Mouse (Mus musculus) CD8-positive naive resting alpha-beta T cell, adult 2 months (primary cell): ENCODE results near the gene Fam168b.

Experiments
- DNase-seq, 2 experiments: peaks; one replicate each; pipeline ENCODE4 v3.0.0; 2022; ENCODE audit warnings: low read depth in 2 of 2, low spot score in 2 of 2

The Fam168b gene

DNA sequence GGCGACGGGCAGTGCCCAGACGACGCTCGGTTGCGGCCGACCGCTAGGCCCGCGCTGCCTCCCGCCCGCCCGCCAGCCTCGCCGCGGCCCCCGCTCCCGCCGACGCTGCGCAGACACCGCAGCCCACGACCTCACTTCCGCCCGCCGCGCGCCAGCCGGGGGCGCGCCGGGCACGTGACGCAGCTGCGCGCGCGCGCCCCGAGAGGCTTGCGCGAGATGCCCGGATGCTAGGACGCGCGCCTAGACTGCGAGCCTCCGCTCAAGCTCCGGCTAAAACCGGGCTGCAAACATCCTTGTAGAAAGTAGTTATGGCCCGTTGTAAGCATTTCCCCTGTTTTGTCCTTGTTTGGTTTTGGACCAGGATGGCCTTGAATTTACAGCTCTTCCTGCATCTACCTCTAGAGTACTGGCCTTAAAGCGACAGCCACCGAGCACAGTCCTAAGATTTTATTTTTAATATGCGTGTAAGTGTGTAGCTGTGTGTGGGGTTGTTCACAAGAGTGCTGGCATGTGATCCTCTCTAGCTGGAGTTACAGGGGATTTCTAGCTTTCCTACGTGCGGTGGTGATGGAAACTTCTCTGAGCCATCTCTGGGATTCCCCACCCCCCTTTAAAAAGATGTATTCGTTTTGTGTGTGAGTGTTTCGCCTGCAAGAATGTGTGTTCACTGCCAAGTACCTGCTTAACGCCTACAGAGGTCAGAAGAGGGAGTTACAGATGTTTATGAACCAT, at the start of gene Fam168b:
Gene Fam168b (minus strand): TSS at position 179 of the 732 bp plus-strand sequence.
- DNase-seq = peak; percentile 83 to 85

DNA sequence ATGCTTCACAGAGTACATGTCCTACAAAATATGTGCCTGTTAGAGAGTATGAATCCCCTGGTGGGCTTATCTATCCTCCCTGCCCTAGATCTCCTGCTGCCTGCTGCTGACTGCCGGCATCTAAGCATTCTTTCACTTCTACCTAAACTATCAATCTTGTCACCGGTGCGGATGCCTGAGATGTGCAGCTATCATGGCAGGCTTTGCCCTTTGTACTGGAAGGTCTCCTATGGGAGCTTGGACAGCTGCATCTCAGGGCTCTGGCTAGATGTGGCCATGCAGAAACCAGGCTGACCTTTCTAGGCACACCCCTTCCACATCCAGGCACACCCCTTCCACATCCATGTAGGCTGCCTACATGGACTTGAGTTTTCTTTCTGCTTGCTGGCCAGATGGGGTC, 49.6 kb upstream of the Fam168b start:
- no peak for DNase-seq

DNA sequence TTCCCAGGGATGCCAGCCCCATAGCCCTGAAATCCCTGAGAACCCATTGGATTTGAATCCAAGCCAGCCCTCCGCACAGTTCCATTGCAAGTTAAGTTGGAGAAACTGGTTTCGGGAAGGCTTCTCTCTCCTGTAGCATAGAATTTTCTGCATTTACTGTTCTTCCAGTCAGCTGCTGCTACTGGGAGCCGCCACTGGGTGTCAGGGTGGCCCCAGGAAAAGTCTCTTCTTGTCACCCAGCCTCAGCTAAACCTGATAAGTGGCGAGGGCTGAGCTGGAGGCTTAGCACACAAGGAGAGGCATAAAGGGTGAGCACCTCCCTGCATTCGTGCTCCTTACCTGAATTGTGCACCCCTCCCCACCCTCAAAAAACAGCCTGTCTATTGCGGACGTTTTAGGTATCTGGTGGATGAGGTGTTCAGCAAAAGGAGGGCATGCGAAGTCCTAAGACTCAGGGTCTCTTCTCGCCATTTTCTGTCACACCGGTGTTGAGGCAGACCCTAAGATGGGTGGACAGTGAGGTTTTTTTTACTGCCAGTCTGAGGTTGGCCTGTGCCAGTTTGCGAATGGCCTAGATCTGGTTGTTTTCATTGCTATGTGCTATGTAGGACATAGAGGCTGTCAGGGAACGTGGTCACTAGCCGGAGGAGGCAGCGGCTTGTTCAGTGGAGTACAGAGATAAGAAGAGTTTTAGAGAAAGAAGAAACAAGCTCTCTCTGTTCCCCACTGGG, 48.9 kb upstream of the Fam168b start:
- no peak for DNase-seq

DNA sequence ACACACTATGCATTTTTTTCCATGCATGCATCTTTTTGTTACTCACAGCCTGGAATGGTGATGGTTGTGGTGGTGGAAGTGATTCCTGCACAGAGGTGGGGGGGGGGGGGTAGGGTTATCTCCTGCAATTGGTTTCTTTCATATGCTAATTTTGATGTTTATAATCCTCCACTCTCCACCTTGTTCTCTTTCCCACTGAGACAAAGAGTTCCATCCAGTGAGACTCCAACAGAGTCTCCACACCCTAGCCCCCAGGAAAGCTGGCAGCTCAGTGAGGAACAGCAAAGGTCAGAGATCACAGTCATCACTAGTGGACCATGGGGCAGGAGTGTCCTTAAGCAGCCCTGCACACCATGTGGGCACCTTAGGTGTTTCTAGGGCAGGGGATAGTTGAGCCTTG, 40.9 kb upstream of the Fam168b start:
- no peak for DNase-seq

DNA sequence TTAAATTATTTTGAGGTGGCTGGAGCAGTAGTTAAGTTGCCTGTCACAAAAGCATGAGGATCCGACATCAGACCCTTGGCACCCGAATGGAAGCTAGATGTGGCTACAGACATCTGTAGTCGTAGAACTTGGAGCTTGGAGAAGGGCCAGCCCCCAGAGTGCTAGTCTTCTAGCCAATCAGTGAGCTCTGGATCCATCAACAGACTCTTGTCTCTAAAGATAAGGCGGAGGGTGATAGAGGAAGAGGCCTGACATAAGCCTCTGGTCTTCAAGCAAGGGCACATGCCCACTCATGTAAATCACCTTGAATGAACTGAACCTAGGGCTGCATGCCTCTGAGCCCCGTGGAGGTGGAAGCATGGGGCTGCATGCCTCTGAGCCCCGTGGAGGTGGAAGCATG, 36.7 kb upstream of the Fam168b start:
- DNase-seq = no peak

DNA sequence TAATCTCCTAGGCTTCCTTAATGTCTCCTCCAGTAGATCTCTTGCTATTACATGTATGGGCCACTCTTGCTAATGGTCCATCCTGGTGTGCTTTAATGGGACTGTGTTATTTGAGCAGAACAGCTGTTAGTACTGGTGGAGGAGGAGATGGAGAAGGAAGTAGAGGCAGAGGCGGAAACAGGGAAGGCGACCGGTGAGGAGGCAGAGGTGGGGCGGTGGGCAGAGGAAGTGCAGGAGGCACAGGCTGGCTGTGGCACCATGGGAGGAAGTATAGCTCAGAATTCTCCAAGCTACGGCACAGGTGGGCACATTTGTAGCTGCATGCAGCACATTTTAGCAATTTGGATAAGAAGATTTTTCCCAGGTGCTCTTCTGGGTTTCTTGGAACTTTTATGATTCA, 30.7 kb upstream of the Fam168b start:
- DNase-seq = no peak

DNA sequence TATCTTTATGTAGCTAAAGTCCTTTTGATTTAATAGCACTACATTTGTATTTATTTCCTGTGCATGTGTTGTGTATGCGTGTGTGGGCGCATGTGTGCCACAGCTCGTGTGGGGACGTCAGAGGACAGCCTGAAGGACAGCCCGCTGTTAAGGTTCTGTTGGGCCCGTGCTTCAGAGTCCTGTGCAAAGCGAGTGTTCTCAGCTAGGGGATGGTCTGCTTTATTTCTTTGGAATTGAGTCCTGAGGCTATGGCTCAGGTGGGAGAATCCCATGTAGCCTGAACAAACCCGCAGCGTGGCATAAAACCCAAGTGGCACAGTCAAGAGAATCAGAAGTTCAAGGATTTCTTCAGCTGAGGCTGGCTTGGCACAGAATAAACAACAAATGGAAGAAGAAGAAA, 28.3 kb upstream of the Fam168b start:
- DNase-seq = no peak

DNA sequence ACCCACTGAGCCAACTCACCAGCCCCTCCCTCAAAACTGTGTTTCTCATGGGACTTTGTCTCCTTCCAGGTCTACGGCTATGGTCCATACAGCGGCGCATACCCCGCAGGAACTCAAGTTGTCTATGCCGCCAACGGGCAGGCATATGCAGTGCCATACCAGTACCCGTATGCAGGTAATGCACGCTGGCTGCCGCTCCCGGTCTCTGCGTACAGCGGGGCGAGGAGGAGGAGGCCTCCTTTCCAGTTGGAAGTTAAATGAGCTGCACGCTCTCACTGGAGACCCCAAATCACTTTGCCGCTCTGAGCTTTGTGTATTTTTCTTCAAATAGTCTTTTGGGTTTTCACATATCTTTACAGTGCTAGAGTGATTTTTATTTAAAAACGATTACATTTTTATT, 26.4 kb upstream of the Fam168b start:
- no peak for DNase-seq

DNA sequence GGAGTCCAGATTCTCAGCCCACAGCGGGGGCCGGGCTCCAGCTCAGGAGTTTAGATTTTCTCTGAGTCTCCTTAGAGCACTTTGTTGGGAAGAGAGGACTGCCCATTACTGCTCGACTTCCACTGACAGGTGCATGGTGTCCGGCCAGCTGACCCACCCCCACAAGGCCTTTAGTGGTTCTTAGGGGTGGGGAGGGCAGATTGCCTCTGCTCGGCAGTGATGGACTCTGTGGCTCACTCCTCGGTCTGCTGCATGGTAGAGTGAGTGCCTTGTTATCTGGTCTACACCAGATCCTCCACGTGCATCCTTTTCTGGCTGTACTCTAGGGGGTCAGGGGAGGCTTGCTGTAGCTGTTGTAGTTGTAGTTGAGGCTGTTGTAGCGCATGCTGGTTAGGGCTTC, 25.5 kb upstream of the Fam168b start:
- DNase-seq = no peak

DNA sequence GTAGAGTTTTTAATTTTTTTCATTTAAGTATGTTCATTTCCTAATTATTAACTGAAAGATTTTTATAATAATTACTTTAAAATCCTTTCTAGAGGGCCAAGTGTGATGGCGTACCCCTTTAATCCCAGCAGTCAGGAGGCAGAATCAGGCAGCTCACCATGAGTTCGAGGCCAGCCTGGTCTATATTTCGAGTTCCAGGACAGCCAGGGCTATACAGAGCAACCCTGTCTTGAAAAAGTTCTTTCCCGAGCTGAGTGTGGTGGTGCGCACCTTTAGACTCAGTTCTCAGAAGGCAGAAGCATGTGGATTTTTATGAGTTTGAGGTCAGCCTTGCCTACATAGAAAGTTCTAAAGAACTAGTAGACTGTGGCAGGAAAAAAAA, 24.7 kb upstream of the Fam168b start:
- DNase-seq = no peak

DNA sequence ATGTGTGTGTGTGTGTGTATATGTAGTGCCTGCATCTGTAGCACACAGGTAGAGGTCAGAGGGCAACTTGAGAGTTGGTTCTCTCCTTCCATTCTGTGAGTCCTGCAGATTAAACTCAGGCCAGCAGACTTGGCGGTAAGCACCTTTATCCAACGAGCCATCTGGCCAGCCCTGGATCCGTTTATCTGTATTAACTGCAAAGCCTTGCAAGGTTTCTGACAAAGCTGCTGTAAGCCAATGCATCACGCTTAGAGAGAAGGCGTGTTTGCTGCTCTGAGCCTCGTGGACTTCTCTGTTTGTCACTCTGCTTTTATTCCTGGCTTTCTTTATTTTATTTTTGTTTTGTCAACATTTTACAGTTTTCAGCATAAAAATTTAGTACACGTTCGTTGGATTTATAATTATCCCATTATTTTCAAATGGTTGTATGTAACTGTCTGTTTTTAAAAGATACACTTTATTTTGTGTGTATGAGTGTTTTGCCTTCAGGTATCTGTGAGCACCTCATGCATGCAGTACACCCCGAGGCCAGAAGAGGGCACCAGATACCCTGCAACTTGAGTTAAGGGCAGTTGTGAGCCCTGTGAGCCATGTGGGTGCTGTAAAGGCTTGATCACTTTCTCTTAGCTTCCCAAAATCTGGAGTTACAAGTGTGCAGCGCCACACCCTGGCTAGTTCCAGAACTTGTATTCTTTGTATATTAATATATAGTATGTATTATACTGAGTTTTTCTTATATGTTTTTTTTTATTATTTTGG, 24.1 kb upstream of the Fam168b start:
- DNase-seq = peak; percentile 90 to 94

DNA sequence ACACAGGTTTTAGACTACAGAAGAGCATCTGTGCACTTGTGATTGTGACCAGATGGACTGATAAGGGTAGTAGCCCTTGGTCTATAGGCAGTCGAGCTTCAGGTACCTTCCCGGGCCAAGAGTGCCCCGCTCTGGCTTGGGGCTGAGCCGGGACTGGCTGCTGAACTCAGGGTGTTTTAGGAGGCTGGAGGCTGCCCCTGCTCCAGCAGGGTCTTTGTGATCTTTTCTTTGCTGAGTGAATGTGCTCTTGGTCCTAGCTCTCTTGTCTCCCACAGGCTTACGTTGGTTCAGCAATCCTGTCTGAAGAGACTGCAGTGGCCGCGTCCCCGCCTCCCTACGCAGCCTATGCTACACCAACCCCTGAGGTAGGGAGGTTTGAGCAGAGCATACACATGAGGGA, 23.0 kb upstream of the Fam168b start:
- DNase-seq = no peak

DNA sequence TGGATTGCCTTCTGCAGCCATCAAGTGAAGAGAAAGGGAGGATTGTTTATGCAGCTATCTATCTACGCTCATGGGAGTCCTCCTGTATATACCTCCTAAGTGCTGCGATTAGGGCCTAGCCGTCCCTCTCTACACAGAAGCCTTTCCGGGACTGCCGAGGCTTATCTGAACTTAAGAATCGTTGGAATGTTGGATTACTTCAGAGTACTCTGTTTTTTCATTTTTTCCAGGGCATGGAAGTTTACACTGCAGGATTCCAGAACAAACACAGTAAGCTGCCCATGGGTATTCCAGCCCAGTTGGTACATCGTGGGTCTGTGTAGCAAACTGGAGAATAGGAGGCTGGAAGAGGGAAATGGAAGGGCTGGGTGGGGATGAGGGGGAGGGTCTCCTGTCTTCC, 21.4 kb upstream of the Fam168b start:
- no peak for DNase-seq

DNA sequence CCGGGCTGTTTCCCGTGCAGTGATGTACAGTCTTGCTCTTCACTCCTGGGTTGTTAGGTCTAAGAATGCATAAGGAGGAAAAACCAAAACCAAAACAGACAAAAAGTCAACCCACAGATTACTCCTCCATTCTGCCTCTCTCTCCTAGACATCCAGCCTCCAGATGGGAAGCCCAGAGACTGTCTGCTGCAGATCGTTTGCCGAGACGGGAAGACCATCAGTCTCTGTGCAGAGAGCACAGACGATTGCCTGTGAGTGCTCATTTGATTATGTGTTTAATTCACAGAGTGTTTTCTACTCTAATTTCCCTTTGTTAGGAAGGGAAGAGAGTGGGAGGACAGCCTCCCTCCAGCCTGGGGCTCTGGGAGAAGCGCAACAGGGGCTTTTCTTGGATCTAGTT, 20.5 kb upstream of the Fam168b start:
- DNase-seq = no peak

DNA sequence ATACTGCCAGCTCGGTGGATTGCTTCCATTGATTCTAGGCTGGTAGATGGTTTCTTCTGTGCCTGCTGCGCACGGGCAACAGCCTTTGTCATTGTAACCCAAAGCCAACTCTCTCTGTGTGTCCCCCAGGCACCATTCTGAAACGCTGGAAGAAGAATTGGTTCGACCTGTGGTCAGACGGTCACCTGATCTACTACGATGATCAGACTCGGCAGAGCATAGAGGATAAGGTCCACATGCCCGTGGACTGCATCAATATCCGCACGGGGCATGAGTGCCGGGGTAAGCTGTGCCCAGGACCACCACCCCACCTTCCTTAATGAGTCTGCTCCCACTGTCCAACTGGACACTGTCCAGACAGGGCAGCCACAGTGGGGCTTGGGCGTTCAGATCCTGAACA, 20.0 kb upstream of the Fam168b start:
- no peak for DNase-seq

DNA sequence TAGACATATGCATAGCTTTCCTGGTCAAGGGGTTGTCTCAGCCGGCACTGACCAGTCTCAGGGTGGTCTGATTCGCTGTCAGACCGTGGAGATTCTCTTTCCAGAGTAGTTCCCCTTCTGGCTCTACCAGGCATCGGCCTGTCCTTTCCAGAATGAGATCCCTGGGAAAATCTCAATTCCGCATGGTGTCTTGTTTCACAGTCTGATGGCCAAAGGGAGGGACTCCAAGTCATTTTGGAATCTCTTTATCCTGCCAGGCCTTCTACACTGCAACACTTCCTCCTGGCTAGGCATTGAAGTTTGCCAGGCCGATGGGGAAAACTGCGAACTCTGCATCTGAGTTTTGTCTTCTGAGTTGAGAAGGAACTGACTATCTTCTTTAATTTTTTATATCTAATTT, 17.3 kb upstream of the Fam168b start:
- no peak for DNase-seq

DNA sequence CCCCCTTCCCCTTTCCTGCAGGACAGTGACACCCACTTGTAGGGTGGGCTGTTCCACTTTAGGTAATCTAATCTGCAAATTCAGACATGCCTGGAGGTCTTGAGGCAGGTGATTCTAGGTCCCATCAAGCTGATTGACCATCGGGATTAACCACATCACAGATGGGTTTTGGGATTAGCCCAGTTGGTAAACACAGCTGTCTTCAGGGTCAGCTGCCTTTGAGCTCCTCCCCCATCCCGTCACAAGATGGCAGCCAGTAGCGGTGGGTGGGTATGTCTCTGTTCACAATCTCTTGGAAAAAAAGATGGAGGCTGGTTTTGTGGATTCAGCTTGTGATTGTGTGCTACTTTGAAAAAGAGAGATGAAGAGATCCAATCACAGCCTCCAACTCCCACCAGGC, 16.9 kb upstream of the Fam168b start:
- no peak for DNase-seq

DNA sequence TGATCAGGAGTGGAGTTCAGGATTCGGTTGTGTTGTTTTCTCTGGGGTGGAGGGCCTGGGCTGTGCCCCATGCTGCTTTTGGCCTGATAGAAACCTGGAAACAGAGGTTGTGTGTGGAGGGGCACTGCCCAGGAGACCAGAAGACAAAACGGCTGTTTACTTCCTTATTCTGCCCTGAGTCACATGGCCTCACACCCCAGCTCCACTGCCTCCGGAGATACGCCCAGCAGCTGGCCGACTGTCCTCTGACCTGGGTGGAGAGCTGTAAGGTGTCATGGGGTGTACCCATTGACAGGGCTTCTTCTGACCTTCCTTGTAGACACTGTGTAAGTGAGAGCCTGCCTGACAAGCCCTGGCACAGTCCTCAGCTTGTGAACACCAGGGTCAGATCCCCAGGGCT, 15.8 kb upstream of the Fam168b start:
- no peak for DNase-seq

DNA sequence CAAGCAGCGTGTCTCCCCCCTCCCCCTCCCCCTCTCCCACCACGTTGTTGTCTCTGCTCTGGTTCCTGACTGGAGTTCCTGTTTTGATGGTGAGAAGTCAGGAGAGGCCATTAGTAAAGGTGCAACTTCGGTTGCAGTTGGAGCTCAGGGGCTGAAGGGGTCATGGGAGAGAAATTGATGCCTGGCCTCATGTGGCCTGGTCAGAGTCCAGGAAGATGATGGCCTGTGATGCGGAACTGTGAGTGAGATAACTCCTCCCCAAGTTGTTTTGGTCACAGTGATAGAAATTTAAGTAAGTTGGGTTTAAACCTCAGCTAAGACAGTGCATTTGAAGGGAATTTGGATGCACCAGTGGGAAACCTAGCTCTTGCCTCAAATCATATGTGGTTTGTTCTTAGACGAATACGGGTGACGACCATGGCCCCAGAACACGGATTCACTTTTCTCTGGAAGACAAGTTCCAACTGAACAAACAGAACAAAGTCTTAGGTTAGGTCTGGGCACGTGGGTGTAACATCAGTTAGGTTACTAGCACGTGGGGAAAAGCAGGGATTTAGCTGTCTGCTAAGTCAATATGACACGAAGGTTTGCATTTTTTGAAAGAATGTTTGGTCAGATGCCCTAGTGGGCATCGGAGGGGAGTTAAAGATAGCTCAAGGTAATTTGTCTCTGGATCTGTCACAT, 12.3 kb upstream of the Fam168b start:
- no peak for DNase-seq

DNA sequence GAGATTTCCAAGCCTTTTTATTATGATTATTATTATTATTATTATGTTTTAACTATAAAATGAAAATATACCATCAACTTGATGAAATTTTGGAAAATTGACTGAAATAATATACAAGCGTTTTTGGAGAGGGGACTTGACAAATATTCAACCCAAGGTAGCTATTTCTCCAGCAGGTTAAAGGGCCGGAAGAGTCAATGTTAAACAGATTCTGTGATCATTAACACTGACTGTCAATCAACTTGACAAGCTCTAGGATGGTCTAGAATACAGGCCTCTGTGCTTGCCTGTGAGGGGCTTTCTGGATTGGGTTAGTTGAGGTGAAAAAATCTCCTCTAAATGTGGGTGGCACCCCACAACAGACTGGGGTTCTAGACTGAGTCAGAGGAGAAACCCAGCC, 10.9 kb upstream of the Fam168b start:
- no peak for DNase-seq

DNA sequence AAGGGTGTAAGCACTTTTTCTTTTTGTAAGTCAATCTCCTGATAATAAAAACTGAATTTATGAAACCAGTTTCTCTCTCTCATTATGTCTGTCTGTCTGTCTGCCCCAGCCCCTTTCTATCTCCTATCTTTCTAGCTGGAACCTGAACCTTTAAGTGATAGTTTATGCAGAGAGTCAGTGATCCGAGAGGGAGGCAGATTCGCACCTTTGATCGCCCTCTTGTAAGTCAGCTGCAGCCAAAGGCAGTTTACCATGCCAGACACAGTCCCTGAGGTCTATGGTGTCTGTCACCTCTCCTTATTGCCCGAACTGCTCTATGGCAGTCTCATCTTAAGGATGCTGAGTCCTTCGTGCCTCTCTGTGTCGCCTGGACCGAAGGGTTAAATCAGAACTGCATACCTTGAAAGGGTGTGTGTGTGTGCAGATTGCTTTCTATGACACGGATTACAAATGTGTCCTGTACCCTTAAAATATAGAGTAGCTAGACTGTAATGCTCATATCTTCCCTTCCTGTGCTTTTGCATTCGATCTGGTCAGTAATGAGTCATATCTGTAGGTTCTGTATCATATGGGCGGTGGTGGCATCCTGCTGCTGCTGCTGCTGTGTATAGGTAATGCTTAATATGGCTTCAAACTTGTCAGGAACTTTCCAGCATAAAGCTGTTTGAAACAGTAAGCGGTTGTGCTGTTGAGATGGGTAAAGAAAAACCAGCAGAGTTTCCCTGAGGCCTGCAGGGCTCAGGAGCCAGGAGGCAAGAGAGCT, 9.4 kb upstream of the Fam168b start:
- no peak for DNase-seq
